Comparison of ENCODE assay signal across 12 mouse cellular contexts in genomic region chr8:81824975-81825374, GRCm38 (mm10).
"Had no signal": no experiment of that assay in that cellular context is flagged by ENCODE, and none has a peak within 500 bp of the region (broad histone marks: within the 10 kb centered on the region; RNA-seq: fewer than 3 reads in every experiment).

No protein-coding gene starts in this region.

- H3K9me3 ChIP-seq: limb, embryonic 12.5 days; liver, embryonic 13.5 days; midbrain, embryonic 13.5 days; neural tube, embryonic 15.5 days had no signal

- DNase-seq: kidney, postnatal 4 days; liver; liver, embryonic 13.5 days; lung, adult 18-20 months; lung, postnatal 36 days; right cerebral cortex, adult 18-20 months; thymus, postnatal 4 days had no signal

- H3K36me3 ChIP-seq: limb, embryonic 12.5 days; liver, embryonic 13.5 days; midbrain, embryonic 13.5 days; neural tube, embryonic 15.5 days had no signal

- H3K27me3 ChIP-seq: limb, embryonic 12.5 days; liver, embryonic 13.5 days; midbrain, embryonic 13.5 days; neural tube, embryonic 15.5 days had no signal

- H3K27ac ChIP-seq: layer of hippocampus, adult 2 months; limb, embryonic 12.5 days; liver, embryonic 13.5 days; midbrain, embryonic 13.5 days; neural tube, embryonic 15.5 days; stomach, postnatal 0 days had no signal

- H3K4me1 ChIP-seq: limb, embryonic 12.5 days; liver, embryonic 13.5 days; midbrain, embryonic 13.5 days; neural tube, embryonic 15.5 days had no signal

- H3K9ac ChIP-seq: limb, embryonic 12.5 days; liver, embryonic 13.5 days; midbrain, embryonic 13.5 days; neural tube, embryonic 15.5 days had no signal

- ATAC-seq: midbrain, embryonic 13.5 days had no signal

- H3K4me2 ChIP-seq: limb, embryonic 12.5 days; liver, embryonic 13.5 days; midbrain, embryonic 13.5 days; neural tube, embryonic 15.5 days had no signal

- H3K4me3 ChIP-seq: layer of hippocampus, adult 2 months; limb, embryonic 12.5 days; liver, embryonic 13.5 days; midbrain, embryonic 13.5 days; neural tube, embryonic 15.5 days had no signal
